Mouse (Mus musculus) heart, adult 2 months (tissue): ENCODE measurements around the gene Gm20425.

Experiments
- CTCF ChIP-seq: fragments of 200-600 bp; IDR thresholded peaks from 2 replicates; pipeline ENCODE4 v1.8.1; 2022; ENCODE audit warnings: antibody characterized with exemption, mild to moderate bottlenecking, moderate library complexity
- EP300 ChIP-seq: fragments of 200-500 bp; IDR thresholded peaks from 2 replicates; pipeline ENCODE4 v1.6.1; 2011; ENCODE audit warnings: low read depth, low read length, control low read depth; ENCODE audit not compliant: insufficient read depth

DNA sequence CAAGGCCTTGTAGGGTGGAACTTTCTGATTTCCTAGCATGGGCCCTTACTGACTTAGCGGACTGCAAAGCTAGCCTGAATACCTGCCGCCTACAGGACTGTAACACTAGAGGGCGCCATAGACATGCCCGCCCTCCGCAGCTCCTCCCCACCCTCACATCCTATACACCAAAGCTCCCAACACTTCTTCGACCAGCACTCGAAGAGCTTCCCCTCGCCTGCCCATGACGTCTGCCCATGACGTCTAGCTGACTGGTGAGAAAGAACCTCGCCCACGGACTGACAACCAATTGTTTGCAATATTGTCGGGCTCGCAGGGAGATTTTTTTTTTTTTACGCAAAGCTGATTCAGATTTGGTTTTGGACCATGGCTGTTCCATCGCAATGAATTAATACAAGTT, 22.3 kb downstream of the Gm20425 start:
- TF ChIP-seq CTCF (peak; percentile 100), EP300 (peak; percentile 77)
